Mouse (Mus musculus): Measurements from ENCODE around the gene Wipf2. TPM values are rescaled to one million over a fixed set of nuclear protein-coding genes. Genes with fewer than 3 reads are reported as not detected.

Gene Wipf2
- total and polyA plus RNA-seq, 3 experiments = 2.1 to 7.7 (median 4.7) TPM

GRCm38 (mm10) chr11:98939084-98939952 lies 75.9 kb downstream of the Wipf2 start (continued):
- TF ChIP-seq USF1 (IDR thresholded peaks at IDR 0.05; ENCODE audit: low read depth, low read length) = no peak
- no peak for TF ChIP-seq MEF2A (IDR thresholded peaks at IDR 0.05; ENCODE audit: borderline replicate concordance, low read depth, low read length)

DNA sequence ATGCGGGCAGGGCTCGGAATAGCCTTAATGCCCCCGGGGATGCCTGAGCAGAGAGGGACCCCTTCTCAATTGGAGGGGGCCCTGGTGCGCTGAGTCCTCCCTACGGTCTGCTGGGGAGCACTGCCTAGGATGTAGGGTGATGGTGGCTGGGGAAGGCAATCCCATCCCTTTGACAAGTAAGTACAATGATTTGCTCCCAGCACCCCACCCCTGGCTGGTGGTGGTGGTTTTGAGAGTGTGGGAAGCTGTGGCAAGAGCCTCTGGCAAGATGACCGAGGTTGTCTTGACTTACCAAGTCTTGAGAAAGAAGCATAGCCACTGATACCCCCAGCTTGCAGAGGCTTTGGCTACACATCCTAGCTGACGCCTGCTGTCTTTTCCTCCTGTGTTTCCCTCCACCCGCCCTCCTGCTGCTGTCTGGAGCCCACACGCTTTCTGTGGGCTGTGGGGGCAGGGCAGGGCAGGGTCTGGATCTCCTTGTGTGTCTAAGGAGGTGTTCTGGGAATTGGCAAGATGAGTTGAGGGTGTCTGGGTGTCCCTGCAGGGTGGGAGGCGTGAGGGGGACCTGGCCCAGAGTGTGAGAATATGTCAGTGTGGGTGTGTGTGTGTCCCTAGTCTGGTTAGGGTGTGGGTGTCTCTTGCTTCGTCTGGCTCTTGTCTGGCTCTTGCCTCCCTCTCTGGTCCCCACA lies 76.7 kb downstream of the Wipf2 start:
- Histone ChIP-seq H3K4me2 (ENCODE audit: insufficient read depth, low read depth, poor library complexity, severe bottlenecking) (peak overlapping the region; percentile 80), H3K36me3 (replicated peaks in 1 of 2; ENCODE audit: control insufficient read depth in 1 of 2, insufficient read depth in 1 of 2, low read length in 1 of 2) (no peaks in the 10 kb centered on the region), H3K27me3 (replicated peaks) (no peaks in the 10 kb centered on the region), H3K9me3 (replicated peaks; ENCODE audit: low read length) (peaks cover 4% of the 10 kb centered on the region), H3K4me1 (ENCODE audit: control insufficient read depth in 1 of 2, insufficient read depth in 2 of 2) (peaks cover 34 to 74% of the 10 kb centered on the region in 2 experiments), H3K79me2 (replicated peaks; ENCODE audit: control insufficient read depth, extremely low read depth, insufficient read depth, poor library complexity, severe bottlenecking) (peaks cover 8% of the 10 kb centered on the region), H3K4me3 (replicated peaks in 1 of 3; ENCODE audit: low read depth in 2 of 3, low read length in 2 of 3, poor library complexity in 1 of 3) (peak overlapping the region; percentile 48 to 90 (median 72)), H3K27ac (ENCODE audit: insufficient read depth, low read depth) (peak overlapping the region; percentile 71), H3K9ac (ENCODE audit: insufficient read depth, low read depth) (peak overlapping the region; percentile 0; the same call in 1 of the 2 replicates)
- DNase-seq (ENCODE audit: extremely low read depth) = no peak
- dilution Hi-C loops (cut with MboI; ENCODE audit: extremely low pct_ligation_motif_present, extremely low pct_unique_long_range_greater_than_20kb, low sequenced_read_pairs) (no loop called here), in situ Hi-C loops (cut with MboI; ENCODE audit: low pct_ligation_motif_present, low pct_unique_long_range_greater_than_20kb, low sequenced_read_pairs) (loop anchor here (5.0 kb wide), 1 partner anchor 32 kb away; no protein-coding TSS in a partner anchor)
- TF ChIP-seq NELFE (IDR thresholded peaks at IDR 0.05; ENCODE audit: low read depth, low read length) (0 out of 2 replicates have a peak, but pooled peaks have one; percentile 12), RAD21 (IDR thresholded peaks at IDR 0.05; ENCODE audit: low read depth, low read length) (no peak), CHD2 (IDR thresholded peaks at IDR 0.05; ENCODE audit: low read length) (peak; percentile 38; the same call in 1 of the 2 replicates)

DNA sequence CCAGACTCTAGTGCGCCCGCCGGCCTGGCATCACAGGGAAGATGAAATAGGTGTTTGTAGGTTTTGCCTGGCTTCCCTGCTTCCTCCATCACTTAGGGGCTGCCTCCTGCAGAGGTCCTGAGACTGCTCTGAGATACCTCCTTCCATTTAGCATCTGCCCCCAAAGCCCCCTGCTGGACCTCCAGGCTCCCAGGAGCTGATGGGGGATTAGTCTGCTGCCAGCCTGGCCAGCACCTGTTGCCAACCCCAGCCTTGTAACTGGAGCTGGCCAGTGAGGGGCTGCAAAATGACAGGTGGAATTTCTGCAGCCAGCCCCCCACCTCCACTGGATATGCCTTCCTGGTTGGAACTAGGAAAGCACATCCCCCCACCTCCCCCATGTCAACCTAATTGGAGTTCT lies 77.3 kb downstream of the Wipf2 start:
- in situ Hi-C loops (cut with MboI; ENCODE audit: low pct_ligation_motif_present, low pct_unique_long_range_greater_than_20kb, low sequenced_read_pairs) (no loop called here), dilution Hi-C loops (cut with MboI; ENCODE audit: extremely low pct_ligation_motif_present, extremely low pct_unique_long_range_greater_than_20kb, low sequenced_read_pairs) (no loop called here)
- peaks cover 8% of the 10 kb centered on the region for H3K79me2 ChIP-seq (replicated peaks; ENCODE audit: control insufficient read depth, extremely low read depth, insufficient read depth, poor library complexity, severe bottlenecking)
- no peaks in the 10 kb centered on the region for H3K9me3 ChIP-seq (replicated peaks; ENCODE audit: low read length)
- H3K36me3 ChIP-seq (replicated peaks in 1 of 2; ENCODE audit: control insufficient read depth in 1 of 2, insufficient read depth in 1 of 2, low read length in 1 of 2) = no peaks in the 10 kb centered on the region
- peak overlapping the region; percentile 95 for H3K27ac ChIP-seq (ENCODE audit: insufficient read depth, low read depth)
- TF ChIP-seq NELFE (IDR thresholded peaks at IDR 0.05; ENCODE audit: low read depth, low read length) (no peak), HCFC1 (IDR thresholded peaks at IDR 0.05; ENCODE audit: low read depth, low read length) (no peak), MEF2A (IDR thresholded peaks at IDR 0.05; ENCODE audit: borderline replicate concordance, low read depth, low read length) (no peak), ELF1 (IDR thresholded peaks at IDR 0.05; ENCODE audit: low read depth, low read length) (no peak), SIN3A (IDR thresholded peaks at IDR 0.05; ENCODE audit: low read length) (no peak), RAD21 (IDR thresholded peaks at IDR 0.05; ENCODE audit: low read depth, low read length) (no peak), JUN (IDR thresholded peaks at IDR 0.05; ENCODE audit: insufficient read depth, low read depth, low read length) (no peak), ZNF384 (IDR thresholded peaks at IDR 0.05; ENCODE audit: low read depth, low read length) (no peak), ZC3H11A (IDR thresholded peaks at IDR 0.05; ENCODE audit: low read depth, low read length) (no peak), JUND (conservative IDR thresholded peaks at IDR 0.05; ENCODE audit: low read depth, low read length) (no peak), MAFK (IDR thresholded peaks at IDR 0.05; ENCODE audit: insufficient replicate concordance, low read length) (no peak), E2F4 (IDR thresholded peaks at IDR 0.05; ENCODE audit: insufficient replicate concordance, low read depth, low read length) (no peak), CHD2 (IDR thresholded peaks at IDR 0.05; ENCODE audit: low read length) (no peak), PAX5 (IDR thresholded peaks at IDR 0.05; ENCODE audit: low read length) (no peak), UBTF (IDR thresholded peaks at IDR 0.05; ENCODE audit: low read depth, low read length) (no peak)
- no peak for DNase-seq (ENCODE audit: extremely low read depth)
- H3K9ac ChIP-seq (ENCODE audit: insufficient read depth, low read depth) = peak overlapping the region; percentile 20
- H3K4me3 ChIP-seq (replicated peaks in 1 of 3; ENCODE audit: low read depth in 2 of 3, low read length in 2 of 3, poor library complexity in 1 of 3) = peak overlapping the region; percentile 3 to 90 (median 72)
- H3K27me3 ChIP-seq (replicated peaks) = no peaks in the 10 kb centered on the region
- H3K4me2 ChIP-seq (ENCODE audit: insufficient read depth, low read depth, poor library complexity, severe bottlenecking) = peak overlapping the region; percentile 80
- H3K4me1 ChIP-seq (ENCODE audit: control insufficient read depth in 1 of 2, insufficient read depth in 2 of 2) = peaks cover 40 to 80% of the 10 kb centered on the region in 2 experiments
